Comparison of ENCODE assay signal across 15 mouse cellular contexts in genomic region chr6:124883351-124883750, GRCm38 (mm10).
DNase-seq lines count a peak whose midpoint lies in the region.
"Had no signal": no experiment of that assay in that cellular context is flagged by ENCODE, and none has a peak within 500 bp of the region (broad histone marks: within the 10 kb centered on the region; RNA-seq: fewer than 3 reads in every experiment).

No protein-coding gene starts in this region.

- DNase-seq in kidney, adult 9 months: peak; percentile 27
- DNase-seq in kidney, postnatal 4 days: no peak
- DNase-seq in retina, adult 2 months (ENCODE audit: low read depth, low spot score): peak; percentile 50
- DNase-seq in retina, postnatal 1 day: no peak
- no peak for DNase-seq in embryo, embryonic 10 days (ENCODE audit: low spot score)
- DNase-seq: adrenal gland, adult 2 months; adrenal gland, postnatal 10 days; adrenal gland, postnatal 25 days; cerebellum, adult 11 months; cerebellum, adult 18-20 months; cerebellum, adult 8-10 months; cerebellum, adult 9-11 months; cerebellum, postnatal 14 days; cerebellum, postnatal 36 days; forebrain, postnatal 0 days had no signal

Comparison
In these comparisons a context has a peak if more than half of its experiments do, and no peak if none do; other contexts are left out.
1. DNase-seq: peak in kidney, adult 9 months (single experiment) and retina, adult 2 months (single experiment); none in kidney, postnatal 4 days (0 of 2), retina, postnatal 1 day (single experiment) and embryo, embryonic 10 days (single experiment).